Mouse (Mus musculus) c-Kit-positive CD71-negative TER-119-negative erythroid progenitor cells, embryonic 14.5 days (primary cell): ENCODE data around the gene Gm9817.
A peak's percentile ranks its signal among the peaks of the same experiment; 100 is the strongest.
"Not testable (repeated sequence)": the region's sequence is repeated elsewhere in the genome, so short reads cannot be mapped to it uniquely, and the experiment has no call there.

ENCODE experiments used
- DNase-seq: peaks from one replicate; pipeline ENCODE4 v3.0.0-alpha.2; 2013; ENCODE audit warnings: low read depth

Gene Gm9817

GRCm38 (mm10) chr13:45078392-45078791 lies at the start of gene Gm9817:
Gene Gm9817 (plus strand): TSS chr13:45078692.
- DNase-seq: not testable (repeated sequence)

GRCm38 (mm10) chr13:45029791-45030190 lies 48.7 kb upstream of the Gm9817 start:
- no peak for DNase-seq

GRCm38 (mm10) chr13:45030830-45031229 lies 47.7 kb upstream of the Gm9817 start:
- DNase-seq: peak; percentile 92

- no peak for DNase-seq
These were observed 47.2 kb upstream of the Gm9817 start for GRCm38 (mm10) chr13:45031314-45031713.

GRCm38 (mm10) chr13:45031748-45032147 lies 46.7 kb upstream of the Gm9817 start:
- DNase-seq: no peak

- no peak for DNase-seq
These were observed 46.0 kb upstream of the Gm9817 start for GRCm38 (mm10) chr13:45032484-45032883.

GRCm38 (mm10) chr13:45033360-45033759 lies 45.1 kb upstream of the Gm9817 start:
- no peak for DNase-seq

GRCm38 (mm10) chr13:45034759-45035158 lies 43.7 kb upstream of the Gm9817 start:
- DNase-seq: no peak

GRCm38 (mm10) chr13:45036417-45036816 lies 42.1 kb upstream of the Gm9817 start:
- no peak for DNase-seq

- no peak for DNase-seq
These were observed 38.3 kb upstream of the Gm9817 start for GRCm38 (mm10) chr13:45040195-45040594.

- no peak for DNase-seq
These were observed 37.8 kb upstream of the Gm9817 start for GRCm38 (mm10) chr13:45040741-45041140.

- DNase-seq: no peak
These were observed 35.0 kb upstream of the Gm9817 start for GRCm38 (mm10) chr13:45043466-45043865.

- DNase-seq: no peak
These were observed 29.1 kb upstream of the Gm9817 start for GRCm38 (mm10) chr13:45049261-45050020.

GRCm38 (mm10) chr13:45052805-45053204 lies 25.7 kb upstream of the Gm9817 start:
- DNase-seq: no peak

- DNase-seq: no peak
These were observed 24.6 kb upstream of the Gm9817 start for GRCm38 (mm10) chr13:45053843-45054242.

GRCm38 (mm10) chr13:45059206-45059605 lies 19.3 kb upstream of the Gm9817 start:
- no peak for DNase-seq

GRCm38 (mm10) chr13:45063146-45063545 lies 15.3 kb upstream of the Gm9817 start:
- DNase-seq: no peak

- no peak for DNase-seq
These were observed 13.5 kb upstream of the Gm9817 start for GRCm38 (mm10) chr13:45064951-45065350.

- no peak for DNase-seq
These were observed 8.1 kb upstream of the Gm9817 start for GRCm38 (mm10) chr13:45070366-45070765.

GRCm38 (mm10) chr13:45075012-45075411 lies 3.5 kb upstream of the Gm9817 start:
- no peak for DNase-seq

GRCm38 (mm10) chr13:45075715-45076114 lies 2.8 kb upstream of the Gm9817 start:
- no peak for DNase-seq

- no peak for DNase-seq
These were observed 2.3 kb downstream of the Gm9817 start for GRCm38 (mm10) chr13:45080771-45081170.

- DNase-seq: no peak
These were observed 5.2 kb downstream of the Gm9817 start for GRCm38 (mm10) chr13:45083696-45084095.

- no peak for DNase-seq
These were observed 10.3 kb downstream of the Gm9817 start for GRCm38 (mm10) chr13:45088796-45089221.
